Mouse (Mus musculus) induced T-regulatory cell, adult 2 months (primary cell): ENCODE measurements around the gene Mvb12b.

ENCODE experiments used
- DNase-seq: peaks from one replicate; pipeline ENCODE4 v3.0.0-alpha.2; 2012; ENCODE audit warnings: low read depth

The Mvb12b gene

DNA sequence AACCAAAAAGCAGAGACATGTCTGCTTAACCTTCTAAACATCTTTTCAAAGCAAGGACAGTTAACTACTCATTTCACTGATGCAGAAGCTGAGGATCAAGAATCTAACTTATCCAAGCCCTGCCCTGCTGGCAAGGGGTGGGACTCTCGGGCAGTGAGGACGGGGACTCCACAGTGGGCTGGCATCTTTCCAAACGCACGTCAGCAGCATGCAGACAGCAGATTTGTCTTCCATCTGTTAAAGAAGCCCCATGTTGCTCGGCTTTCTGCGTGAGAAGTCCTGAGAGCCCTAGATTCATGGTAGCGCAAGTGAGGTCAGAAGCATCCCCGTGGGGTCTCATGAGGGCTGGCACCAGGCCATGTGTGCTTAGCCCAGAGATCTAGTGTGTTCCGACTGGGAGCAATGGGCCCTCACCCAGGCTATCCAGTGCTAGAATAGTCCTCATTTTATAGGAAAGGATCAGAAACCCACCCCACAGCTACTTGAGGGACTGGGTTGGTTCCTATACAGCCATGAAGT lies 167.3 kb downstream of the Mvb12b start:
- DNase-seq, result no peak

DNA sequence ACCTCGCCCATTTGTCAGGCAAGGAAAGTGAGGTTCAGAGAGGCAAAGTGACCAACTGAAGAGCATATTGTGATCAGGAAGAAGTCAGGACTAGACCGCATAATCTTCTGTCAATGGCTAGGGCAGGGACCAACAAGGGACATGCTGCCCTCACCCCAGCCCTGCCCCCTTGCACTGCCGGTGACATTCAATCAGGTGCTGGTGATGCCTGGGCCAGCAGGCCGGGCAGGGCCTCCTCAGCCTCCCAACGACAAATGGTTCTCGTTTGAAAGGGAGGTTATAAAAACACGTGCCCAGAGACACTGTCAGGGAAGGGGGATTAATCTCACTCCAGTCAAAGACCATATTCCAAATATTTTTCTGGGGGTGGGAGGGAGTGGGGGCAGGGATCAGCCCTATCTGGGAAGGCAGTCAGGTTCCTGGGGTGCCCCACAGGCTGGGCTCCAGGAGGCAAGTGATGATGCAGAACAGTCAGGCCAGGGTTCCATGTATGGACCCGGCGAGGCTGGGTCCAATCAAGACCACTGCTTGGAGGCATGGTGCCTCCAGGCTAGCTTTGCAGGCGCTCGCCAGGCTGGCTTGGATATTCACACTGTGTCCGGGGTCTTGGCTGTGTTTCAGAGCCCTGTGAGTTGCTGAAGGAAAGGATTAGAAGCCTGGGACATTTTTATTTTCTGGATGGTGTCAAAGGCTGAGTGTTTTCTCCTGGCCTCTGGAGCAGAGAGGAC lies 168.2 kb downstream of the Mvb12b start:
- DNase-seq, result no peak

DNA sequence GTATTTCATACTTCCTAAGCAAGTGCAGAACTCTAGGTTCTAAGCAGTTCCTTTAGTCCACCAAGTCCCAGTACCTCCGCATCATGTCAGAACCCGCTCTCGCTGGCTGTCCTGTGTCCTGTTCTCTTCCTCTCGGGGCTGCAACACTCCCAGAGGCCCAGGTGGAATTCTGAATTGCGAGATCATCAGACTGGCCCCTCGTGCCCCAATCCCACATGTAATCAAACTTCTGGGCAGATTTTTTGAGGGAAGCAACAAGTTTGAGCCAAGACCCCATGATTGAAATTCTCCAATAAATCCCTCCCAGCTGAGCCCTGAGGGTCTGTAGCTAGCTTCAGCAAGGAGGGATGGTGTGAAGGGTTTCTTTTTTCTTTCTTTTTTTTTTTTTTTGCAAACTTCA lies 169.2 kb downstream of the Mvb12b start:
- no peak for DNase-seq

DNA sequence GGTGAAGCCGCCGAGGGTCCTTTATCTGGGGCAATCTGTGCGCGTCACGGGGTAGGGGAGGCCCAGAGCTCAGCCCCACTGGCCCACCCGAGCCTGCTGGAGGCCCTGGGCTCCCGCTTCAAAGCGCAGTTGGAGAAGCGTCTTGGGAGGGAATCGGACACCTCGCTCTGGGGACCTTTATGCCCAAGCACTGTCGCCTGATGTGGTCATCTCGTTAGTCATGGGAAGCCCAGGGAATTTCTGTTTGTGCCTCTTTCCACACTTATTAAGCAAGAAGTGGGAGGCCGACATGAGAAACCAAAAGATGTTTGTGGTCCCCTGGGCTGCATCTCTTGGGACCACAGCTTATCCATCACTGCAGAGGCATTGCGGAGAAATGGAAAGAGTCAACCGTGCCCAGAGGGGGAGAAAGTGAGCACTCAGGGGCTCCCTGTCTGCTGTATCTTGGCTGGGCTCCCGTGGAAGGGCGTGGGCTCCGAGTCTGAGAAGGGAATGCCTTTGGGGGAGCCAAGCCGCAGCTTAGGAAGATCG lies 169.9 kb downstream of the Mvb12b start:
- DNase-seq, result no peak

DNA sequence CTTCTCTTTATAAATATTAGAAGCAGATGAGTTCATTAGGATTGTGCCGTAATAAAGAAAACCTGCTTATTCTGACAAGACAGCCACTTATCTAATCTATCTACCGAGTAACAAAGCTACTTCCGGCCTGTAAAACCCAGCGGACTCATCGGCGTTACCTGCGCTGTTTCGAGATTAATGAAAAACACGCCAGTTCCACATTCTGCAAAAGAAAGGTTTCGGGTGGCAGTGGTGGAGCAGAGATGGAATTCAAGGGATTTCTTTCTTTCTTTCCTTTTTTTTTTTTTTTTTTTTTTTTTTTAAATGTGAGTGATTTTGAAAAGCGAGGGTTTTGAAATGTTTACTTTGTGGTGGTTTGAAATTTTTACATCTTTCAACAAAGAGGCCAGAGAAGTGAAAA lies 170.4 kb downstream of the Mvb12b start:
- DNase-seq, result no peak

DNA sequence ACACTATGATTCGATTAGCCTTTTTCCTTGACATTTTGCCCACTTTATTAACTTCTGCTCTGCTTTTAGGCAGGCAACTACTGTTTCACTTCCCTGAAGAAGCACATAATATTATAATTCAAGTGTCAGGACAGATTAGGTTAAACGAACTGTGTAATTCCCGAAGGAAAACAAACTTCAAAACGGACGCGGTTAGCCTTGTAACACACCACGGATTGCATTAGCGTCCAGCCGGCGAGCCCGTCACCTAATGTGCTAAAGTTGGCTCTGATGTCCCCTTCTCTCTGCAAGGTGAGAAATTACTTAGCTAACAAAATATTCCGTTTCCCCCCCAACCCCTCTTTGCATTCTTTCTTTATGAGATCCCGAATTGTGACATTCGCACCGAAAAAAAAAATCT lies 170.9 kb downstream of the Mvb12b start:
- DNase-seq, result no peak

DNA sequence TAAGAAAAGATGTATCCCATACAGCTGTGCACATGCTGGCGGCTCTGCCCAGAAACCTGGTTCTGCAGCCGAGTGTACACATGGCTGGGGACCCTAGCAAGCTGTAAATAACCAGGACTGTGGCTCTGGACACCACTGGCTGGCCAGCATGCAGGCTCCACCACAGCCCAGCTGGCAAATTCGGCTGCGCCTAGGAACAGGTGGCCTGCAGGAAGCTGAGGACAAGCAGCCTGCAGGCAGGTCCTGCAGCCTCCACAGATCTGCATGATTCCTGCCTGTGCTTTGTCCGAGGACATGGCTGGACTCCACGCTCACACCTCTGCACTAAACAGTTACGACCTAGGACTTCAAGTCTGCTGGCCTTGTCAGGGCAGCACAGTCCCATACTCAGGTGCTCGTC lies 172.8 kb downstream of the Mvb12b start:
- DNase-seq, result no peak

DNA sequence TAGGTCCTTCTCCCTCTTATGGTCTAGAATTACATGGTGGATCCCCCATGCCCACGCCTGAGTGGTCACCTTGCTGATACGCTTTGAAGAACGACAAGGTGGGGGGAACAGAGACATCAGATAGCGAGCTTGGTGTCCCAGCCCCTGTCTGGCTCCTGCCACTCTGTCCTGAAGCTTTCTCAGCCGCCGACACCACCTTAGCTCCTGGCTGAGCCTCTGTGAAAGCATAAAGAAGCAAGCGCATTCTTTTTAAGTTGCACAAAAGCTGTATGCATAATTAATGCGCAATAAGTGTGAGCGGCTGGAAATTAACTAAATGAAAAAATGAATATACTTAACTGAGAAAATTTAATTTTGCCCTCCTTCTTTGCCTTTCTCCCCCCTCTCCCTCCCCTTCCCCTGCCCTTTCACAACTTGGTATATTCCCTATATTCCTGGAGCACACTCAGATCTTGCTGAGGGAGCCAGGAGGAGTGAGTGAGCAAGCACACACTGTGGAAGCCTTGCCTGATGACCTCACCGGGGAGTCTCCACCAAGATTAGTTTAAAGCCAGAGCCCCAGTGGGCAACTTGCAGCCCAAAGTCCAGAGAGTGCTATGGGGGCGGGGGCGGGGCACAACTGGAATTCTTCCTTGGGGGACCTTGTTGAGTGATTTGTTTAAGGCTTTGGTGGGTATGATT lies 174.0 kb downstream of the Mvb12b start:
- DNase-seq, result no peak

DNA sequence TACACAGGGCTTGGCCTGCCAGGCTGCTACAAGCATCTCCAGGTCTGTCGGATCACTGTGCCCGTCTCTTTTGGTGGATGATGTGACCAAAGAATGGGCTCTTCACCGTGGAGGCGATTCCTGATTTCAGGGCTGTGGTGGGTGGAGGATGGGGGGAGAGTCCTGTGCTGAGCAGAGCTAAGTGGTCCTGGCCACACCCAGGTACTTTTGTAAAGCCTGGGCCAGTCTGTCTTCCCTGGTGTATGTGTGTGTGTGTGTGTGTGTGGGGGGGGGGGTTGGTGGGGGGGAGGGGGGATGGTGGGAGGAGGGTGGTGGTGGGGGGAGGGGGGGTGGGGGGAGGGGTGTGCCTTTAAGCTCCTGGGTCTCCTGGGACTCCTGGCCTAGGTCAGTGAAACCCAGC lies 174.9 kb downstream of the Mvb12b start:
- no peak for DNase-seq

DNA sequence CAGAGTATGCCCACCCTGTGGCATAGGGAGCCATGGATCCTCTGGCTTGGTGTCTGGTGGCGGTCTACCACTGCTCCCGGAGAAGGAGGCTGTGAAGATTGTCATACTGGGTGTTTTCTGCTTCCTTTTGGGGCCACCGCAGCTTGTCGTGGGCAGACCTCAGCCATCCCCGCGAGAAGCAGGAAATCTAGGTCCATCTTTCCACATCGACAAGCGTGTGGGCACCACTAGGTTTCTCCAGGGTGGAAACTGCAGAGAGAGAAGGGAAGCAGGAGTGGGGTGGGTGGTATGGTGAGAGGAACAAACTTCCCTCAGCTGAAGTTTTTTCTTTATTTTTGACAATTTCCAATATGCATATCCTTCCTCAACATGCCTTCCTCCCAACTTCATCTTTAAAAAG lies 178.9 kb downstream of the Mvb12b start:
- no peak for DNase-seq

DNA sequence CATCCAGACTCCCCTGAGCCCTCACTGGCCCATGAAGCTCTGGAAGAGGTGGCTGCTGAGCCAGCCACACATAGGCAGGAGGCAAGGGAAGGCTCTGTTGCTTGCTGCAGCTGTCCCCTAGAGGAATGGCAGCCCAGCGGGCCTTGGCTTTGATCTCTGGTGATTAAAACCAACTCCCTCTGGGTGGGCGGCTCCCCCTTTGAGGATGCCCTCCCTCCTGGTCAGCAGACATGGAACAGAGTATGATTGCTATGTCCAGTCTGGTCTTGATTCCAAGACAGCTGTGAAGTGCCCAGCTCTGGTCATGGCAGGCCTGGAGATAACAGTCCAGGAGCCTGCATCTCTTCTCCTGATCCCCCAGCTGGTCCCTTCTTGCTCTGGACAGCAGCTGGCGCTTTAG lies 179.7 kb downstream of the Mvb12b start:
- DNase-seq, result no peak

DNA sequence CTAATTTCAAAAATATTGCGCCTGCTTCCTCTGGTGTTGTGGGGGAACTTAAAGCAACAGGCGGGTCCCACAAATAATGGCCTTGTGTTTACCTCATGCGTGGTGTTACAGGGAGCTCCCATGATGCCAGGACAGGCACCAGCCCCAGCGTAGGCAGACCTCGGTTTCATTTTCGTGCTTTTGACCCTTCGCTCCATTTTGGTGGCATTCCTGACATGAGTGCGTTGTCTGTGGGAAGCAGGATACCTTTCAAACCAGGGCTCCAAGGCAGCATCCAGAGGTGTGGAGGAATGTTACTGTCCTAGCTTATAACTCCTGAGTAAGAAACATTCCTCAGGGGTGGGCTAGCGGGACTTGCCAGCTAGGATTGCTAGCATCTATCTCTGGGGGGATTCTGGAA lies 181.3 kb downstream of the Mvb12b start:
- DNase-seq, result no peak

DNA sequence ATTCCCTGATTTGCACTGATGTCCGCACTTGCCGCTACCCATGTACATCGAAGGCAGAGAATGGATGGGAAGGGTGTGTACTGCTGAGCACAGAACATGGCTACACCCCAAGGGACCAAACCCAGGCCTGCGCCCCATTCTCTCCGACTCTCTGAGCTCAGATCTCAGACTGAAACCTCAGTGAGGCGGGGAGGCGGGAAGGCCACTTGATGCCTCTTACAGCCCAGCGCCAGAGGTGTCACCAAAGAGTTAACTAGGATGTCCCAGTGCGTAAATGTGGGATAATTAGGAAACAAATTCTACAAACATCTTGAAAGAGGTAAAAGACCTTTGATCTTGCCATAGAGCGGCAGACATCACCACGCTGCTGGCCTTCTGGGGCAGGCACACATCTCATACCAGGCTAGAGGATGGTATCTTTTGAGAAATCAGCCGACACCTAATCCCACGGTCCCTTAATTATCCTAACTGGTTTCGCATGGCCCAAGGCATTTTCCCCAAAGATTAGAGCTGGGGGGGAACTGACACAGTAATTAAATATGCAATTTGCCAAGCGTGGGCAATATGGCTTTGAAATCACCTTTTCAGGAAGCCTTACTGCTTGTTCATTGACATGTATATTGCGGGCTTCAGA lies 181.9 kb downstream of the Mvb12b start:
- DNase-seq, result no peak

DNA sequence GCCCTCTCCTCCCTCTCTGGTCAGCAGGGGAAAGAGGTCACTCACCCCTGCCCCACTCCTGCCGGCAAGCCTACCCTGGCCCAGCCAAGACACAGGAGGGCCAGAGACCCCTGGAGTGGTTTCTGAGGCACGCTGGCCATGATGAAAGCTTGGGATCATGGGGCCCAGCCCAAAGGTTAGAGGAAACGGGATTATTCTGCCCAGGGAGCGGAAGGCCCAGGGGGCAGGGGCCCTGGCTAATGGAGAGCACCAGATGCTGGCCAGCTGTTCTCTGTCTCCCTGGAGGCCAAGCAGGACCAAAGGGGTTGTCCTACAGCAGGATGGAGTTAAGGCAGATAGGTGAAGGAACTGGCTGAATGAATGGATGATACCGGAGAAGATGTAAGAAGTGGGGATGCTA lies 184.5 kb downstream of the Mvb12b start:
- DNase-seq, result no peak

DNA sequence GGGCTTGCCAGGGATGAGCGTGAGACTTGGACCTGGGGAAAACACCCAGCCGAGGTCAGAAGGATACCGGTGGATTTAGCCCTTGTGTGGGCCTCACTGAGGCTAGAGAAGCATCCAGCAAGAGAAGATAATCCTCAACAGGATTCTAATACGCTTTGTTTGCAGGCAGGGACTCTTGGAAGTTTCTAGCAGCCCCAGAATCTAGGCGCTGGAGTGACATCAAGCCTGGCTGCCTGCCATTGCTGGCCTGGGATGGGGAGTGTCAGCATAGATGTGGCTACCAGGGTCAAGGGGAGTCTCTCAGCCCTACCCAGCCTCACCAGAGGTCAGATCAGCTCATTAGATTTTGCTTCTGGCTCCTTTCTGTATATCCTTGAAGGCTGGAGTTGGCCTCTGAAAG lies 185.0 kb downstream of the Mvb12b start:
- no peak for DNase-seq

DNA sequence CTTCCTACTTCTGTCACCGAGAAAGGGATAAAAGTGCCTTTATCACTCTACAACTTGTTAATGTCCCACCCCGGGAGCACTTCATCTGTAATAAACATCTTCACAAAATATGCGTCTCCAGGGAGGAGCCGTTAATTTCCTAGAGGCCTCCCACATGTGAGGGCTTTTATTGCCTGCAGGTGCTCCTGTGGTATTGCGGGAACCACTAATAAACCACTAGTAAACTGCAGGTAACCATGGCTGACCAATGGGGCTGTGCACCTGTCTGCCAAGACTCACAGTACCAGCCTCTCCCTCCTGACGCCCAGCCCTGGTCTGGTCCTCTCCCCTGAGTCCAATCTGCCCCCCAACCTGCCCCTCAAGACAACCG lies 186.3 kb downstream of the Mvb12b start:
- DNase-seq, result no peak

DNA sequence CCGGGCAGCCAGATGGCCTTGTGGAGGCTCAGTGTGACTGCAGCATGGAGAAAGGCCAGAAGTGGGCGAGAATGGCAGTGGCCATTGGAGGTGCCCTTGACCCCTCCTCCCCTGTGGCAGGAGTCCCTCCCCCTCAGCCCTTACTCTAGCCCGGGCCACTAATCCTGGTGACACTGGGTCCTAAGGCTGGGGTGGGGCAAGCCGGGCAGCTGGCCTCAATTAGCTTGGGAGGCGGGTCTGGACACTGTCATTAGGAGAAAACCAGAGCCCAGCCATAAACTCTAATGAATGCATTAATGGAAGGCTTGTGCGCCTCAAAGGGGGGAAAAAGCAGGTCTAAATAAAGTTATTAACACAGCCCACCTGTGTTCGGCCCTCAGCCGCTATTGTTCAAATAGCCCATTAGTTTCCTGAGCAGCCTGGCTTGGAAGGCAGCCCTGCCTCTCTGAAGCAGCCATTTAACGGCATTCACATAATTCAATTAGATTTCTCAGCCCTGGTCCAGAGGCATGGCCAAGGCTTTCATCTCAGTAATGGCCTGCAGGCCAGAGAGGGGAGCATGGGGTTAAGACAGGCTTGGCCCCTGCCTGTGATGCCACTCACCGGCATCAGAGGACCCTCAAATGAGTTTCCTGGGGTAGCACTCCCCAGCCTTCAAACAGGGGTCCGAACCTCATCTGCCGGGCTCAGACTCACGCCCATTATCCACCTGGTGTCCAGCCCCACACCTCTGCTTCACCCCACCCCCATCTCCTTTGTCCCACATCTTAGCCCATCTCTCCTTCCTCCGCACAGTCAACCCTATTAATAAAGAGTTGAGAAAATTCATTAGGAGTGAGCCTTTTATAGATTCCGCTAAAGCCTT lies 186.9 kb downstream of the Mvb12b start:
- DNase-seq, result no peak

DNA sequence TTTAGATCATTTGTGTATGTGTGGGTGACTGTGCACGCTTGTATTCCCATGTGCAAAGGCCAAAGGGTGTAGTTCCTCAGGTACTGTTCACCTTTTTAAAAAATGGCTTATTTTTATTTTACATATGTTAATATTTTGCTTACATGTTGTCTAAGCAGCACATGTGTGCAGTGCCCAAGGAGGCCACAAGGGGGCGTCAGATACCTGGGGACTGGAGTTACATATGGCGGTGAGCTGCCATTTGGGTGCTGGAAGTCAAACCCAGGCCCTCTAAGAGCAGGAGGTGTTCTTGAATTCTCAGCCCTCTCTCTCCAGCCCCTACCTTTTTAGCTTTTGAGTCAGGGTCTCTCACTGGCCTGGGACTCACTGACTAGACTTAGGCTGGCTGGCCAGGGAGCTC lies 188.8 kb downstream of the Mvb12b start:
- DNase-seq, result peak; percentile 16

DNA sequence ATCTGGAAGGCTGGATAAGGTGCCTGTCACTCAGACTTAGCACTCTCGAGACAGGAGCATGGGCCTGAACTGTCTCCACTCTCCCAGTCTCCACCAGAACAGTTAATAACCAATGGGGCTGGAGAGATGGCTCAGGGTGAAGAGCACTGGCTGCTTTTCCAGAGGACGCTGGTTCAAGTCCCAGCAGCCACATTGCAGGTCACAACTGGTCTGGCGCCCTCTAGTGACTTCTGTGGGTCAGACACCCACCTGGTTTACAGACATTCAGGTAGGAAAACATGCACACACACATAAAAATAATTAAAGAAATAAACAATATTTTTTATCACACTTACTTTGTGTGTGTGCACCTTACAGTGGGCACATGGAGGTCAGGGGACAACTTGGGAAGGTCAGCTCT lies 191.3 kb downstream of the Mvb12b start:
- DNase-seq, result peak; percentile 32

DNA sequence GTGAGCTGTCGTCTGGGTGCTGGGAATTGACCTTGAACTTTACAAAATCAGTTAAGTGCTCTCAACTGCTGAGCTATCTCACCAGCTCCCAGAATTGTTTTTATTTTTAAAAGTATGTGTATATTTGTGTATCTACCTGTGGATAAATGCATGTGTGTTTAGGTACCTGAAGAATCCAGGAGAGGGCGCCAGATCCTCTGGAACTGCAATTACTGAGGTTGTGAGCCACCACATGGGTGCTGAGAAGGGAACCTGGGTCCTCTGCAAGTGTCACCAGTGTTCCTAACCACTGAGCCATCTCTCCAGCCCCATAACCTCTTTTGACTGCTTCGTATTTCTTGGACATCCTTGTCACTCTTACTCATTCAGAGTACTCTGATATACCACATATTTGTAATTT lies 193.8 kb downstream of the Mvb12b start:
- DNase-seq, result no peak

DNA sequence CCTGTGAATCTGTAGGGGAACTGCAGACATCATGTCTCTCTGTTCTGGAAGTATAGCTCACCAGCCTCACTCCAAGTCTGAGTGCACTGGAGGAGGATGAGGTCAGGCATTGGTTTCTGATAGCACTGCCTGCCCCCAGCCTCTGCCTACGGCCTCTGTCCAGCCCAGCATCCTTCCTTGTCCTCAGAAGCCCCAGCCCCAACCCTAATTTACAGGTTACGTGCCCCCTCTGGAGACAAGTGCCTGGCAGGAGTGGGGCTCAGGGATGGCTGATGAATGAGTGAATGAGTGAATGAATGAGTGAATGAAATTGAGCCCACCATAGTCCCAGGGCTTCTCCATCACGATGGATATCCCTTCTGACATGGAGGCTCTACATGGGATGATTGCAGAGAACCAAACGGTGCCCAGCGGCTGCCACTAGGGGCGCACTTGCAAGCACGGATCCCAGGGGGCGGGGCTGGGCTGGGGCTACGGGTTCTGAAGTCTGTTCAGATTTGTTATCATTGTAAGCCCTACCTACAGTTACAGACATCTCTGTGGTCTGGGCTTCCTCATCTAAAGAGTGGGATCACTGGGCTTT lies 197.8 kb downstream of the Mvb12b start:
- peak; percentile 53 for DNase-seq
